Mouse (Mus musculus): ENCODE results near the gene Ifnk. TPM values are rescaled to one million over a fixed set of nuclear protein-coding genes. Genes with fewer than 3 reads are reported as not detected.

Ifnk gene
- total and polyA plus RNA-seq, 2 experiments from 2014 or later, result not detected

DNA sequence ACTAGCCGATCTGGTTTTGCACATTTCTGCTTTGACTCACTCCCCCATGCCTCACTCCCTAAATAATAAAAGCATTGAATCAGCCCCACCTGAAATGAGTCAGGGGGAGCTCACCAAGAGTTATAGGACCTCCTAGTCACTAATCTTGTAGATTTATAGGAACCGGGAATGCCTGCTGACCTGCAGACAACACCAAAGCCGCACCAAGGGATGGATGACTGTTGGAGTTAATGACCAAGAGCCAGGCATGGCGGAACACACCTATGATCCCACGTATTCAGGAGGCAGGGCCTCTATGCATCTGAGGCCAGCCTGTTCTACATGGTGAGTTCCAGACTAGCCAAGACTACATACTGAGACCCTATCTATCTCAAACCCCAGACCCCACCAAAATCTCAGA lies 28.8 kb upstream of the Ifnk start:
- Histone ChIP-seq H3K27me3 (ENCODE audit: control insufficient read depth, insufficient read depth, low read length) (no peaks in the 10 kb centered on the region), H3K27ac (ENCODE audit: low read depth) (no peak overlapping the region), H3K9me3 (replicated peaks; ENCODE audit: control insufficient read depth, low read length) (no peaks in the 10 kb centered on the region), H3K4me3 (ENCODE audit: low read depth, low read length) (no peak overlapping the region), H3K4me2 (ENCODE audit: low read depth, low read length) (no peak overlapping the region), H3K9ac (replicated peaks; ENCODE audit: low read depth, low read length) (no peak overlapping the region), H3K4me1 (ENCODE audit: control insufficient read depth, insufficient read depth) (no peaks in the 10 kb centered on the region), H3K36me3 (replicated peaks; ENCODE audit: control insufficient read depth, insufficient read depth, low read length) (no peaks in the 10 kb centered on the region)
- no peak for ATAC-seq (ENCODE audit: insufficient read depth, low read depth)
- TF ChIP-seq EP300 (IDR thresholded peaks at IDR 0.05; ENCODE audit: low read depth) (no peak), CTCF (IDR thresholded peaks at IDR 0.05; ENCODE audit: low read depth) (no peak)
- 80% methylated on average over 5 of the region's 5 CpGs for WGBS
- DNase-seq (ENCODE audit: low spot score), result no peak

GRCm38 (mm10) chr4:35124027-35124426 lies 27.8 kb upstream of the Ifnk start:
- Histone ChIP-seq H3K27ac (ENCODE audit: low read depth) (no peak overlapping the region), H3K27me3 (ENCODE audit: control insufficient read depth, insufficient read depth, low read length) (no peaks in the 10 kb centered on the region), H3K9me3 (replicated peaks; ENCODE audit: control insufficient read depth, low read length) (no peaks in the 10 kb centered on the region), H3K9ac (replicated peaks; ENCODE audit: low read depth, low read length) (no peak overlapping the region), H3K4me2 (ENCODE audit: low read depth, low read length) (no peak overlapping the region), H3K4me3 (ENCODE audit: low read depth, low read length) (no peak overlapping the region), H3K36me3 (replicated peaks; ENCODE audit: control insufficient read depth, insufficient read depth, low read length) (no peaks in the 10 kb centered on the region), H3K4me1 (ENCODE audit: control insufficient read depth, insufficient read depth) (no peaks in the 10 kb centered on the region)
- DNase-seq (ENCODE audit: low spot score) (no peak), ATAC-seq (ENCODE audit: insufficient read depth, low read depth) (no peak)
- 84% methylated on average over 11 of the region's 11 CpGs for WGBS
- no peak for TF ChIP-seq CTCF (IDR thresholded peaks at IDR 0.05; ENCODE audit: low read depth)
- no peak for TF ChIP-seq EP300 (IDR thresholded peaks at IDR 0.05; ENCODE audit: low read depth)

GRCm38 (mm10) chr4:35125299-35125777 lies 26.5 kb upstream of the Ifnk start:
- TF ChIP-seq CTCF (IDR thresholded peaks at IDR 0.05; ENCODE audit: low read depth), result no peak
- TF ChIP-seq EP300 (IDR thresholded peaks at IDR 0.05; ENCODE audit: low read depth), result no peak
- H3K9ac ChIP-seq (replicated peaks; ENCODE audit: low read depth, low read length), result no peak overlapping the region
- no peaks in the 10 kb centered on the region for H3K4me1 ChIP-seq (ENCODE audit: control insufficient read depth, insufficient read depth)
- DNase-seq (ENCODE audit: low spot score) (no peak), ATAC-seq (ENCODE audit: insufficient read depth, low read depth) (no peak)
- H3K27me3 ChIP-seq (ENCODE audit: control insufficient read depth, insufficient read depth, low read length), result no peaks in the 10 kb centered on the region
- H3K9me3 ChIP-seq (replicated peaks; ENCODE audit: control insufficient read depth, low read length), result no peaks in the 10 kb centered on the region
- H3K27ac ChIP-seq (ENCODE audit: low read depth), result no peak overlapping the region
- H3K36me3 ChIP-seq (replicated peaks; ENCODE audit: control insufficient read depth, insufficient read depth, low read length), result no peaks in the 10 kb centered on the region
- no peak overlapping the region for H3K4me3 ChIP-seq (ENCODE audit: low read depth, low read length)
- H3K4me2 ChIP-seq (ENCODE audit: low read depth, low read length), result no peak overlapping the region
- 31% methylated on average over 6 of the region's 6 CpGs for WGBS

DNA sequence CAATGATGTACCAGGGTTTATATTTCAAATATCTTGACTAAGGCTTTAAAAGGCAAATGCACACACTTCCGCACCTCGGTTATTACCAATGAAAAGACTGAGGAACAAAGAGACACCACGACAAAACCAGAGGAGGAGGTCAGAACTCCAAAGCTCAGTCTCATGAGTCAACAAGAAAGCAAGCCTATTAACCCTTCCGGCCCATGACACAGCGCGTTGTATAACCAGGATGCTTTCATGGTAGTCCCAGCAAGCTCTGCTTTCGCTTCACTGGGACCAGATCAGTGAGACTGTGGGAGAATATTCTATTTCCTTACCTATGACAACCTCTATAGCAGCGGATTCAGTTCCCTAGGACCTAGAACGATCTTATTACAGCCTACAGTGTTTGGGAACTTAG lies 25.1 kb upstream of the Ifnk start:
- DNase-seq (ENCODE audit: low spot score), result no peak
- Histone ChIP-seq H3K4me3 (ENCODE audit: low read depth, low read length) (no peak overlapping the region), H3K27ac (ENCODE audit: low read depth) (no peak overlapping the region), H3K36me3 (replicated peaks; ENCODE audit: control insufficient read depth, insufficient read depth, low read length) (no peaks in the 10 kb centered on the region), H3K9me3 (replicated peaks; ENCODE audit: control insufficient read depth, low read length) (no peaks in the 10 kb centered on the region), H3K4me1 (ENCODE audit: control insufficient read depth, insufficient read depth) (no peaks in the 10 kb centered on the region), H3K27me3 (ENCODE audit: control insufficient read depth, insufficient read depth, low read length) (no peaks in the 10 kb centered on the region), H3K4me2 (ENCODE audit: low read depth, low read length) (no peak overlapping the region), H3K9ac (replicated peaks; ENCODE audit: low read depth, low read length) (no peak overlapping the region)
- no peak for ATAC-seq (ENCODE audit: insufficient read depth, low read depth)
- 88% methylated on average over 9 of the region's 9 CpGs for WGBS
- TF ChIP-seq CTCF (IDR thresholded peaks at IDR 0.05; ENCODE audit: low read depth) (no peak), EP300 (IDR thresholded peaks at IDR 0.05; ENCODE audit: low read depth) (no peak)

DNA sequence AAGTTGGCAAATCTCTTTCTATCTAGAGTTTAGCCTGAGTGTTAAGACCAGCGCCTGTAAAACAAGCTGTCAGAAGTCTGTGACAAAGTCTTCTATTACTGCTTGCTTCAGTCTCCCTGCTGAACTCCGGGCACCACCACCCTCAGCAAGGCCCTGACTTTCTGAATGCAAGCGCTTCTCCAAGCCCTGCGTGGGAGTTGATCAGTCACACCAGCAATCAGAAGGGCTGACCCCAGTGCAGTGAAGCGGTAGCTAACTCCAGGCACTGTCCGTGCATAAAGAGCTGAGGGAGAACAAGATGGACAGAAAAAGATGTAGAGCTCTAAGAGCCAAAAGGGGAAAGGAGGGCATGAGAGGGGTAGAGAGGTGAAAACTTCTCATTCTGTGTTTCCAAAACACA lies 24.1 kb upstream of the Ifnk start:
- H3K36me3 ChIP-seq (replicated peaks; ENCODE audit: control insufficient read depth, insufficient read depth, low read length), result no peaks in the 10 kb centered on the region
- WGBS, result 61% methylated on average over 6 of the region's 6 CpGs
- no peak for ATAC-seq (ENCODE audit: insufficient read depth, low read depth)
- H3K4me3 ChIP-seq (ENCODE audit: low read depth, low read length), result no peak overlapping the region
- H3K4me1 ChIP-seq (ENCODE audit: control insufficient read depth, insufficient read depth), result no peaks in the 10 kb centered on the region
- H3K9ac ChIP-seq (replicated peaks; ENCODE audit: low read depth, low read length), result no peak overlapping the region
- no peak overlapping the region for H3K4me2 ChIP-seq (ENCODE audit: low read depth, low read length)
- no peak for TF ChIP-seq EP300 (IDR thresholded peaks at IDR 0.05; ENCODE audit: low read depth)
- no peak for TF ChIP-seq CTCF (IDR thresholded peaks at IDR 0.05; ENCODE audit: low read depth)
- H3K9me3 ChIP-seq (replicated peaks; ENCODE audit: control insufficient read depth, low read length), result no peaks in the 10 kb centered on the region
- H3K27ac ChIP-seq (ENCODE audit: low read depth), result no peak overlapping the region
- DNase-seq (ENCODE audit: low spot score), result no peak
- no peaks in the 10 kb centered on the region for H3K27me3 ChIP-seq (ENCODE audit: control insufficient read depth, insufficient read depth, low read length)

- Histone ChIP-seq H3K9ac (replicated peaks; ENCODE audit: low read depth, low read length) (no peak overlapping the region), H3K4me3 (ENCODE audit: low read depth, low read length) (no peak overlapping the region), H3K4me2 (ENCODE audit: low read depth, low read length) (no peak overlapping the region), H3K4me1 (ENCODE audit: control insufficient read depth, insufficient read depth) (no peaks in the 10 kb centered on the region), H3K27ac (ENCODE audit: low read depth) (no peak overlapping the region), H3K27me3 (ENCODE audit: control insufficient read depth, insufficient read depth, low read length) (no peaks in the 10 kb centered on the region), H3K9me3 (replicated peaks; ENCODE audit: control insufficient read depth, low read length) (no peaks in the 10 kb centered on the region), H3K36me3 (replicated peaks; ENCODE audit: control insufficient read depth, insufficient read depth, low read length) (no peaks in the 10 kb centered on the region)
- DNase-seq (ENCODE audit: low spot score) (no peak), ATAC-seq (ENCODE audit: insufficient read depth, low read depth) (no peak)
- TF ChIP-seq CTCF (IDR thresholded peaks at IDR 0.05; ENCODE audit: low read depth) (no peak), EP300 (IDR thresholded peaks at IDR 0.05; ENCODE audit: low read depth) (no peak)
- 47% methylated on average over 6 of the region's 6 CpGs for WGBS
These were observed 21.4 kb upstream of the Ifnk start for GRCm38 (mm10) chr4:35130411-35130948.
